Mouse (Mus musculus) adrenal gland, adult 8-10 months (tissue): ENCODE data around the gene Neurod2. TPM values are rescaled to one million over a fixed set of nuclear protein-coding genes. Genes with fewer than 3 reads are reported as not detected.

Experiments used
- DNase-seq: peaks from one replicate; pipeline ENCODE4 v3.0.0; 2022
- total RNA-seq, 4 experiments: library from RNA; stranded (reverse); gene quantifications; 2 replicates each; pipeline ENCODE4 v1.2.4; 2022

The Neurod2 gene
- total RNA-seq, 4 experiments from 2014 or later: not detected

DNA sequence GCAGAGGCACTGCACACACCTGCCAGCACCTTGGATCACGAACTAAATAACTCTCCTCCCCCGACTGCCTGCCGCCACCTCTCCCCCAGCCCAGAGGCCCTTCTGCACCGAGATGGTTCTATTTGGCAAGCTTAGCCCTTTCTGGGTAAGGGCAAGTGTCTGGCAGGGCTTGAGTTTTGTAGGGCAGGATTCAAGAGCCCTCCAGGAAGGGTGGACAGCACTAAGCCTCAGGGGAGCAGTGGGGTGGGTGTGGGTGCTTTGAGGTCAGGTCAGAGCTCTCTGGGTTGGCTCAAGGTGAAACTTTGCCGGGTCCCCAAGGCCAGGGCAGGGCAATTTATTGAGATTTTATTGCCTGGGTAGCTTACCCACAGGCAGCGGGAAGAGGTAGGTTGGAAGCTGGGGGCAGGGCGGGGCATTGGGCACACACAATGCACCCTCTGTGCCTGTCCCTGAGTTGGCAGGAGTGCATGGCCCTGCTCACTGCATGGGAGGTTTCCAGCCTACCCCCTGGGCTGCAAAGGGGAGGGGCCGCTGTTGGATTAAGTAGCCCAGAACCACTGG, 24.3 kb upstream of the Neurod2 start:
- DNase-seq: no peak

- DNase-seq: no peak
These were observed 23.0 kb upstream of the Neurod2 start for GRCm38 (mm10) chr11:98352272-98352990.

- DNase-seq: no peak
These were observed 19.9 kb upstream of the Neurod2 start for GRCm38 (mm10) chr11:98349308-98349707.

DNA sequence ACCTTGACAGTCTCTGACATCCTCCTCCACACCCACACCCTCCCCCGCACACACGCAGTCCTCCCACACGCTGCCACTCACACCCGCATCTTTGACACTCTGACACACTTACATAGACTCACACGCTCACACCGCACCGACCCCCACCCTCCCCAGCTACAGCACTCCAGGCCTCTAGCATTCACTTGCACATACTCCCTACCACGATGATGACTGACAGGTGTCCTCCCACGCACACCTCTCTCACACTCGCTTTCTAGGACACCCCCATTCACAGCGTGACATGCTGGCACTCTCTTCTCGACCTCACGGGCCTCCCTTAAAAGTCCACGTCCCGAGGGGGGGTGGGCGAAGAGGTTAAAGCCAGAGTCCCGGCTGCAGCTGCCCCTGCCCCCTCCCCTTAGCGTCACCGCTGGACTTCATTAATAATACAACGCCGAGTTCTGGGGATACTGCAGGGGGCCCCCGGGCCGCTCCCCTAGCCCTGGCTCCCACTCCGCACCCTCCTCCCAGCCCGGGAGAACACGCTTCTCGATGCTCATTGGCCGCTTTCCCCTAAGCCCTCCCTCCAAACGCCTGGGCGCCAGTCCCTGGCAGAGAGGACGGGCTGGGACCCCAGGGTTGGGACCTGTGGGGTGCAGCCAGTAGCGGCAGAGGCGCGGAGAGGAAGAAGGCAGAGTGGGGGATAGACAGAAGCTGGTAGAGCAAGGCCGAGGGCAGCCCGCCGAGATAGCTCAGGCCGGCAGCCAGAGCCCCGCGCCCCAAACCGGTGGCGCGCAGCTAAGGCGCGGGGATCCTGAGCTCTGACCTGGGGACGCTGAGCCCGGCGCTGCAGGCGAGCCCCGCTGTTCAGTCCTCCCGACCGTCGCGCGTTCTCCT, 18.9 kb upstream of the Neurod2 start, which contains the start of gene Ppp1r1b:
TSS of gene Ppp1r1b (plus strand) at position 322 of the 879 bp plus-strand sequence.
- DNase-seq: no peak

DNA sequence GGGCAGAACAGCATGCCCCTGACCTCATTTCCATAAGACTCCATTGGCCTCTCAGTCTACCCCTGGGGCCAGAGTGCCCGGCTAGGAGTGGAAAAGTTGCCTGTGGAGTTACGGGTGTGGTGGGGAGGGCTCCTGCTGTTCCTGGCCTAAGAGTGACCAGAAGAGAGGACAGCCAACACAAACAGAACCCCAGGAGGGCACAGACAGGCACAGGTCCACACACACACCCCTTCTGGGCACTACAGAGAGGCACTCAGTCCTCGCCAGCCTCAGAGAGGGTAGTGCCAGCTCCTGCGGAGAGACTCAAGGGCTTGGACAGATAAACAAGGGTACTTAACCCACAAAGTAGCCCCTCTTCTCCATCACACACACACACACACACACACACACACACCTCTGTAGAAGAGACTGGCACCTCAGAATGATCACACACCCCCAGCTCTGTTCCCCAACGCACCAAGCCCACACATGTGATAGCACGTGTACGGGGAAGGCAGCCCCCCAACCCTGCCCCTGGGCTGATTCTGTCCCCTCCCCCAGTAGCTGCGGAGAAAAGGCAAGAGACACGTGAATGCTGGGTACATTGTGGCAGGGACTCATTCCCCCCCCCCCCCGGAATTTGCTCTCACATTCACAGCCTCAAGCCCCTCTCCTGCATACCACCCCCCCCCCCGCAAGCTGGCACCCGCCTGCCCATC, 18.1 kb upstream of the Neurod2 start:
- DNase-seq: no peak

GRCm38 (mm10) chr11:98346168-98346567, 16.7 kb upstream of the Neurod2 start:
- DNase-seq: no peak

DNA sequence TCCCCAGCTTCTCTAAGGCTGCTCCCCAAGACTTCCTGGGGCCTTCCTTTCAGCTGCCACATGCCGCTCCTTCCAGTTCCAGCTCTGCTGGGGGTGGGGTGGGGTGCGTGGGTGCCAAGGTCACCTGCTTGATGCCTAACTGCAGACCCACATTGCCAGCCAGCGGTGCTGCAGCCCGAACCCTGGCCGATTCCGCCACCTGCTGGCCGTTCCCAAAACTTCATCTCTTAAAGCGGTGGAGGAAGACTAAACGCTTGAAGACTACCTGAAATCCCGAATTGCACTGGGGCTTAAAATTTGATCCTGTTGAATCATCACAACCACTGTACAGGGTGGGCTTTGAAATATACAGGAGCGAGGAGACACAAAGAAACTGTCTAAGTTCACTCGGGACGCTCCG, 15.8 kb upstream of the Neurod2 start:
- peak; percentile 52 for DNase-seq

GRCm38 (mm10) chr11:98342000-98342945, 12.8 kb upstream of the Neurod2 start:
- DNase-seq: peak; percentile 84

DNA sequence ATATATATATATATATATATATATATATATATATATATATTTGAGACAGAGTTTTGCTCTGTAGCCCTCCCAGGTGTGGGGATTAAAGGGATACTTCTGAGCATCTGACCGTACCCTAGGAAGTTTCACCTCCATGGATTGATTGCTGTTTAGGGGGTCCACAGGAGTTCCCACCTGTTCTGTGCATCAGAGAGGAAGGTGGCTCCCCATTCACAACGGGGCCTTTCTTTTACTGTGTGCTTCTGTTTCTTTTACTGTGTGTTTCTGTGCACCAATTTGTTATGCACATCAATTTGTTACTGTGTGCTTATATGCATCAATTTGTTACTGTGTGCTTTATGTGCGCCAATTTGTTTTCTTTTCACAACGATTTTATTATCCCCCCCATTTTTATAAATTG, 11.7 kb upstream of the Neurod2 start:
- DNase-seq: no peak

DNA sequence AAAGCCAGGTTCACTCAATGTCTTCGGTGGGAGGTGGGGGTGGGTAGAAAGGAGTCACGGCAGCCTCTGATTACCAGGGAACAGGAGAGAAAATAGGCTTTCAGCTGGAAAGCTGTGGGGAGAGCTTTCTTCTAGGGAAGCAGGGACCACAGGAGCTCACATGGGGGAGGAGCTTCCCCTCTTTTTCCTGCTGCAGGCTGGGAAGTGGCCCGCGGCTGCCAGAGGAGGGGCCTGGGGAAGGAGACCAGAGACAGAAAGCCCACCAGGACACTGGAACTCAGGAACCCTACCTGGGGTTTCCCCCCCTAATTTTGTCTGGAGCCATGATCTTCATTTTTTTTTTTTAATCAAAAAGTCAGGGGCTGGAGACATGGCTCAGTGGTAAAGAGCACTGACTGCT, 11.1 kb upstream of the Neurod2 start:
- no peak for DNase-seq

DNA sequence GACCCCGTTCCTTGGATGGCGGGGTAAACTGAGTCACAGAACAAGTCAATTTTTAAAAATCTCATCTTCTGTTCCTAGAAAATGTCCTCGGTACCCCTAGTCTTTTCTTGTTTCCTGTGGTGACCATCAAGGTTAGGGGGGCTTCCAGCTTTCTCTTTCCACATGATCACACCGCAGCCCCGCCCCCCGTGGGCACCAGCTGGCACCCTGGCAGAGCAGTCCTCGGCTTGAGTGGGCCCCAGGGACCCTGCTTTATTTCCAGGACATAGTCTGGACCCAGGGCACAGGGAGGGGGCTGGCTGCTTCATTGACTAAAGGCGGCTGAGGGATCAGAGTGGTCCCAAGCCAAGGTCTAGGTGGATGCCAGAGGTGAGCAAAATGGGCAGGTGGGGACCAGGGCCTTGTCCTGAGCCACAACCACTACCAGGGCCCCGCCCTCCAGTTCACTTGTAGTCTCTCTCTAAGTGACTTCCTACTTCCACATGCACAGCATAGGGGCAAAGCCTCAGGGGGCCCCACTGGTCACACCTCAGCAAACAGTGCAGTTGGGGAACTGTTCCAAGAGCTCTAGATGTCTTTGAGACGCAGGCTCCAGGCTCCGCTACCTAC, 10.3 kb upstream of the Neurod2 start:
- DNase-seq: no peak

DNA sequence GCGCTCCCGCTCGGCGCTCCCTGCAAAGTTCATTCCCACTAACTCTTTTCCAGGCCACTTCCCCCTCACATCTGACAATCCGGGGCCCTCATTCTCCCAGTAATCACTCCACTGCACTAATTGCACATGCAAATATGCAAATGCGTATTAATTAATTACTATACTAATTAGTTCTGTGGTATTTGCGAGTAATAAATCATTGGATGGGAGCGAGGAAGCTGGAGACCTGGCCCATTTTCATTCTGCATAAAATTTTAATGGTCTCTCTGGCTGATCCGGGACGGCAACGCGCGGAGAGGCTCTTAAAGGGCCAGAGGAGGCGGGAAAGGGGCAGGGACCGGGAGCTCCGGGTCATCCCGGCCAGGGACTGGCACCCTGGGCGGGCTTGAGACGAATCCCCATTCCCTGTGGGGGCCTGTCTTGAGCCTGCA, 9.6 kb upstream of the Neurod2 start:
- DNase-seq: no peak

GRCm38 (mm10) chr11:98338507-98338961, 9.1 kb upstream of the Neurod2 start:
- DNase-seq: no peak

DNA sequence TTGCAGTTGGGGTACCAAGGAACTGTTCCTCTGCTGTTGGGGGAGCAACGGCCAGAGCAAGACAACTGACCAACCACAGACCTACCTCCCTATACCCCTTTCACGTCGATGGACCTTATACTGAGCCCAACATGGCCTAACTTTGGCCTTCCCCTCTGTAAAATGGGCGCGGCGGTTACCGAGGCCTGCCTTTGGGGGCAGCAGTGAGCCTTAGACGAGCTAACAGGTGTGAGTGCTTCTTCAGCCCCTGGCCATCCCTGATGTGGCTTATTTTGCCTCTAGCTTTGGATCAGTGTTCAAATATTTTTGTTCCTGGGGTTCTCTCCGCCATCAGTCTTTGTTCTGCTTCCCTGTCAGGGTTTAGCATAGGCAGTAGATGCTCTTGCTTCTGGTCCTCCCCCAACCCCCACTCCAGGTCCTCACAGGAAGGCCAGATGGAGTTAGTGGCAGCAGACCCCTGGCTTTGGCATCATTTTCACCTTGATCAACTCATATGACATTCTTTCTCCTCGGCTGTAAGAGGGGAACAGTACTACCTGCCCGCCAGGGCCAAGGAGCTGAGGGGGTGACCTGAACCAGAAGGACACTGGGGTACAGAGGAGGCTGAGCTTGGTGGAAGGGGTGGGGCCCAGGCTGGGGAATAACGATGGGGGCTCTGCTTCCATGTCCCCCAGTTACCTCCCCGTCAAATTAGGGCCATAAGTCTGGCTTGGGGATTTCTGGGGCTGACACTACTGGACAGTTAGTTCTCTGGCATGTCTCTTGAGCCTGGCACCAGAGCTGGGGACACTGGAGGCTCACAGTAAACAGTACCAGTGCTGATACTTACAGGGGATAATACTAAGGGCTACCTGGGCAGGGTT, 7.0 kb upstream of the Neurod2 start:
- no peak for DNase-seq

- no peak for DNase-seq
These were observed 5.8 kb upstream of the Neurod2 start for GRCm38 (mm10) chr11:98335250-98335649.

DNA sequence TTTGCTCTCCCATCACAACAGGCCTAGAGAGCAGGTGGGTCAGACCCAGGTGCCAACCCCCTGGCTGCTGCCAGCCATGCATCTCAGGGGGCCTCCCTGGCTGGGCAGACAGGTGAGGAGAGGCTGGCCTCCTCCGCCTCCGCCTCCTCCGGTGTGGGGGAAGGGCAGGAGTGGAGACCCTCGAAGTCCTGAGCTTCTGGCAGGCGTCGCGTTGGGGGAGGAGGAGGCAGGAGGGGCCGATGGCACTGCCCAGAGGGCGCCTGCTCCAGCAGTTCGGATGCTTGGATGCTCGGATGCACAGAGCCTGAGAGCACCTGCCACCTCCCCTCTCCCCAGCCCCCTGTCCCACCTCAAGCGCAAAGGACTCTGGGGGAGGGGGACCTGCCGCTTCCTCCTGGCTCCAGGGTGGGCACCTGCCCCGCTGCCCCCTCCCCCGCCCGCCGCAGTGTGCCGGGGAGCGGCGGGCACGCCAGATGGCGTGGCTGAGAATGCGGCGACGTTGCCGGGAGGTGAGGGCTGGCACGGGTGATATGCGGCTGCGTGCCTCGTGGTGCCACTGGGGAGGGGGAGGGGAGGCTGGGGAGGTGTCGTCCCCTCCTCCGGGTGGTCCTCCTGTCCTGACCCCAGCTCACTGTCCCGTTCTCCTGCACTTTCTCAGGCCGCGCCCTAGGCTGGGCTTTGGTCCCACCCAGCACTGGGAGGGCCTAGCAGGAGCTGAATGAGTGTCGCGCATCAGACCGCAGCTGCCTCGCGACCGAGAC, 4.7 kb upstream of the Neurod2 start:
- DNase-seq: no peak

DNA sequence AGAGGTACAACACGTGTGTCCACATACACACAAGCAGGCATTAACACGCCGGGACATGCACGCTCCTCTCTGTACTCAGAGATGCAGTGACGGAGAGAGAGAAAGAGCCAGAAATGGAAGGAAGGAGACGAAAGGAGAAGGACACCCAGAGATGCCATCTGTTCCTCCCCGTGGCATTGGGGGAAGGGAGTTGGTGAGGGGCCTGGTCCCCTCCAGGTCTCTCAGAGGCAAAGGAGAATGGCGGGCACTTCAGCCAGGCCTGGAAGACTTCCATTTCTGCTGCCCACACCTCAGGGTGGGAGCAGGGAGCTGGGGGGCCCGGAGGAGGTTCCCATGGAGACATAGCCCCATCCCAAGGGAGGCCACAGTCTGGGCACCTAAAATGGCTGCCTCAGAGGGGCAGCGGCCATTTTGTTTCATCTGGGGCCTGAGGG, 3.8 kb upstream of the Neurod2 start:
- DNase-seq: no peak

DNA sequence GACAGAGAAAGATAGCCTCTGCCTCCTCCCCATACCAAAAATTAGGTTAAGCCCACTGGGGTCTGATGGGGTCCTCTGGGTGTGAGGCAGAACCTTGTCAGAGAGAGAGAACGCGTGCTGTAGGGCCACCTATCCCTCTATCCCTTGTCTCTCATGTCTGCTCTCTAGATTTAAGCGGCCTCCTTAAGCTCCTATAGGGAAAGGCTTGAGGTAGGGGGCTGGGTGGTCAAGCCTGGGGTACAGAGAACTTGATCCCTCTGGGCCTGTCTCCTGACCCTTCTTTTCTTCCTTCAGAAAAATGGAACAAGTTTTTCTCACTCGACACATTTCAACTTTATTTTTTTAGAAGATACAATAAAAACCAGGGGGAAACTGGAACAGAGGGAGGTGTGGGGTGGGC, 3.4 kb upstream of the Neurod2 start:
- no peak for DNase-seq

DNA sequence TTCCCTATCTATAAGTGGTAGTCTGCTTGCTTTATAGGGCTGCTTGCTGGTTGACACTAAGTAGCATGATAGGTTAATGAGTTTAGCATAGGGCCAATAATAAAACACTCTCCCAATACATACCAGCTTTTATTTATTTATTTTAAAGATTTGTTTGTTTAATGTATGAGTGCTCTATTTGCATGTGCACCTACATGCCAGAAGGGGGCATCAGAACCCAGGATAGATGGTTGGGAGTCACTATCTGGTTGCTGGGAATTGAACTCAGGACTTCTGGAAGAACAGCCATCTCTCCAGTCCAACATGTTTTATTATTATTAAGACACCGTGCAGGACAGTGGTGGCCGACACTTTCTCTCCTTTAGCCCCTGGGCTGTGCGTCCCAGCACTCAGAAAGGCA, 2.7 kb upstream of the Neurod2 start:
- no peak for DNase-seq
